Mouse (Mus musculus): Measurements from ENCODE around the gene Spindoc.
"Not testable (repeated sequence)": the region's sequence is repeated elsewhere in the genome, so short reads cannot be mapped to it uniquely, and the experiment has no call there.

The Spindoc gene

GRCm38 (mm10) chr19:7398898-7399297 lies 16.1 kb upstream of the Spindoc start:
- not testable (repeated sequence) for DNase-seq (ENCODE audit: low spot score)

GRCm38 (mm10) chr19:7396867-7397826 lies 14.4 kb upstream of the Spindoc start:
- not testable (repeated sequence) for DNase-seq (ENCODE audit: low spot score)

GRCm38 (mm10) chr19:7388488-7388887 lies 5.7 kb upstream of the Spindoc start:
- DNase-seq (ENCODE audit: low spot score) = no peak

GRCm38 (mm10) chr19:7386042-7386441 lies 3.2 kb upstream of the Spindoc start:
- DNase-seq (ENCODE audit: low spot score) = no peak

- DNase-seq (ENCODE audit: low spot score) = peak; percentile 41
These were observed 419 bp downstream of the Spindoc start for GRCm38 (mm10) chr19:7382248-7382902.

- no peak for DNase-seq (ENCODE audit: low spot score)
These were observed 917 bp downstream of the Spindoc start for GRCm38 (mm10) chr19:7381906-7382247.

GRCm38 (mm10) chr19:7377639-7378038 lies 5.2 kb downstream of the Spindoc start:
- DNase-seq (ENCODE audit: low spot score) = no peak

GRCm38 (mm10) chr19:7374491-7374890 lies 8.3 kb downstream of the Spindoc start:
- DNase-seq (ENCODE audit: low spot score) = no peak

GRCm38 (mm10) chr19:7369469-7369868 lies 13.3 kb downstream of the Spindoc start:
- DNase-seq (ENCODE audit: low spot score) = not testable (repeated sequence)

GRCm38 (mm10) chr19:7353636-7354035 lies 29.2 kb downstream of the Spindoc start:
- no peak for DNase-seq (ENCODE audit: low spot score)

GRCm38 (mm10) chr19:7352809-7353495 lies 29.8 kb downstream of the Spindoc start:
- no peak for DNase-seq (ENCODE audit: low spot score)

GRCm38 (mm10) chr19:7349993-7350392 lies 32.8 kb downstream of the Spindoc start:
- DNase-seq (ENCODE audit: low spot score) = no peak

- peak; percentile 59 for DNase-seq (ENCODE audit: low spot score)
These were observed 37.5 kb downstream of the Spindoc start for GRCm38 (mm10) chr19:7345235-7345755.

GRCm38 (mm10) chr19:7342646-7343045 lies 40.1 kb downstream of the Spindoc start:
- no peak for DNase-seq (ENCODE audit: low spot score)

- peak; percentile 100 for DNase-seq (ENCODE audit: low spot score)
These were observed 41.0 kb downstream of the Spindoc start, which contains the start of gene Mark2 for GRCm38 (mm10) chr19:7341512-7342397. Mark2 (minus strand) TSS chr19:7341860.

GRCm38 (mm10) chr19:7340780-7341475 lies 41.9 kb downstream of the Spindoc start:
- DNase-seq (ENCODE audit: low spot score) = peak; percentile 25

GRCm38 (mm10) chr19:7340371-7340779 lies 42.4 kb downstream of the Spindoc start:
- DNase-seq (ENCODE audit: low spot score) = peak; percentile 35

GRCm38 (mm10) chr19:7339867-7340266 lies 42.9 kb downstream of the Spindoc start:
- no peak for DNase-seq (ENCODE audit: low spot score)

GRCm38 (mm10) chr19:7339026-7339425 lies 43.8 kb downstream of the Spindoc start:
- DNase-seq (ENCODE audit: low spot score) = no peak

- no peak for DNase-seq (ENCODE audit: low spot score)
These were observed 44.9 kb downstream of the Spindoc start for GRCm38 (mm10) chr19:7337781-7338342.

All from layer of hippocampus, adult 11-12 months (tissue).